Mouse (Mus musculus) thymus, postnatal 10 days (tissue): ENCODE data around the gene Fbxo41.
A peak's percentile ranks its signal among the peaks of the same experiment; 100 is the strongest.

Source experiments
- DNase-seq, 2 experiments: peaks; one replicate each; pipeline ENCODE4 v3.0.0; 2021; ENCODE audit warnings: low spot score in 2 of 2

The Fbxo41 gene

DNA sequence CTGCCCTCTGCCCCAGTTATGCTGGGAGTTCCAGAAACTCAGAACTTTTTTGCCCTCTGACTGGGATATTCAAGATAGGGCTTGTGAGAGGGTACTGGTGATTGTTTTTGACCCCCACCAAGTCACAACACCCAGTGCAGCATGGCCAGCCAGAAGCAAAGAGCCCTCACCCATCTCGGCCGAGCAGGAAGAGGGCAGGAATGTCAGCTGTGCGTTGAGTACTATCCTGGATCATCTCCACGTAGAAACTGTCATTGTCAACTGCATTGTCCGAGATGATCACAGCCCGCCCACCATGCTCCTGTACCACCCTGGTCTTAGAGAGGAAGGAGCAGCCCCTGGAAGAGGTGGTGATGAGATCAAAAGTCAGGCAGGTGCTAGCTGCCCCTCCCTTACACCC lies 55.4 kb downstream of the Fbxo41 start:
- no peak for DNase-seq

GRCm38 (mm10) chr6:85445286-85445685 lies 57.5 kb downstream of the Fbxo41 start:
- DNase-seq, result no peak

DNA sequence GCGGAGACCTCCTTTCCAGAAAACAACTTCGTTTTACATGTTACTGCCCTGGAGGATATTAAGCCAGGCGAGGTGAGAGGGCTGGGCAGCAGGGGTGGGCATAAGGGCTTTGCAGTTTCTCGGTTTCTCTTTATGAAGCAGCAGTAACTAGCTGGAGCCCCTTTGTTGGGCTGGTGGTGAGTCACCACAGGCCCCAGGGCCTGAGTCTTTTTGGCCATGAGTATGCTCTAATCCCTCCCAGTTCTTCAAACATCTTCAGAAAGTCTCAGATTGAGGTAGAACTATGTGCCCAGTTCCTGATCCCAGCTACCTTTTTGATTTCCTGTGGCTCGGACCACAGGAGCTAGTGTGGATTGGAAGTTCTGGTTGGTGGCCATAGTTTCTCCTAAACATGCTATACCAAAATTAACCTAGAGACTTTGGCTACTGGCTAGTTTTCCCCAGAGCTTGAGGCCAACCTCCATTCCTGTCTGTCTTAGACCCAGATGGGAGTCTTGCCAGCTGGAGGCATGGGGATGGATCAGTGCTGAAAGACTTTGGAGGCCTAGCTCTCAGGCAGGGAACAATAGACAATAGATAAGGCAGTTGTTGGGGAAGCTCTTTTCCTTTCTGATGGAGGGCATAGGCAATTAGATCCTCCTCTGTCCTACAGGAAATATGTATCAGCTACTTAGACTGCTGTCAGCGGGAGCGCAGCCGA lies 58.4 kb downstream of the Fbxo41 start:
- no peak for DNase-seq

- DNase-seq, result no peak
Observed at GRCm38 (mm10) chr6:85443488-85444233, 59.1 kb downstream of the Fbxo41 start.

- DNase-seq, result no peak
Observed at GRCm38 (mm10) chr6:85441142-85441541, 61.7 kb downstream of the Fbxo41 start.

- DNase-seq, result no peak
Observed at GRCm38 (mm10) chr6:85436631-85437030, 66.2 kb downstream of the Fbxo41 start.

- no peak for DNase-seq
Observed at GRCm38 (mm10) chr6:85436204-85436603, 66.6 kb downstream of the Fbxo41 start.

DNA sequence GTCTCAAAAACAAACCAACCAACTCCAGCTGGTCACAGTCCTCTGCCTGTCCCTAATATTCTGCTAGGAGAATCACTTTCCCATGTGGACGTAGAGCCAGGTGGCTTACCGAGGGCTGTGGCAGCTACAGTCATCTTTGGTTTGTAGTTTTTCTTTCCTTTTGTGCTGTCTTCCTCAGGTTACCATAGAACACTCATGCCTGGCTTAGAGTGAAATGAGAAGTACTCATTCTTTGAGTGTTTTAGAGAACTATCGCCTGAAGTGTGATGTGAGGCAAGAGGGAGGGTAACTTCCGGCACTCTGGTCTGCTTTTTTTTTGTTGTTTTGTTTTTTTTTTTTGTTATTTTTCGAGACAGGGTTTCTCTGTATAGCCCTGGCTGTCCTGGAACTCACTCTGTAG lies 68.9 kb downstream of the Fbxo41 start:
- DNase-seq, result no peak

DNA sequence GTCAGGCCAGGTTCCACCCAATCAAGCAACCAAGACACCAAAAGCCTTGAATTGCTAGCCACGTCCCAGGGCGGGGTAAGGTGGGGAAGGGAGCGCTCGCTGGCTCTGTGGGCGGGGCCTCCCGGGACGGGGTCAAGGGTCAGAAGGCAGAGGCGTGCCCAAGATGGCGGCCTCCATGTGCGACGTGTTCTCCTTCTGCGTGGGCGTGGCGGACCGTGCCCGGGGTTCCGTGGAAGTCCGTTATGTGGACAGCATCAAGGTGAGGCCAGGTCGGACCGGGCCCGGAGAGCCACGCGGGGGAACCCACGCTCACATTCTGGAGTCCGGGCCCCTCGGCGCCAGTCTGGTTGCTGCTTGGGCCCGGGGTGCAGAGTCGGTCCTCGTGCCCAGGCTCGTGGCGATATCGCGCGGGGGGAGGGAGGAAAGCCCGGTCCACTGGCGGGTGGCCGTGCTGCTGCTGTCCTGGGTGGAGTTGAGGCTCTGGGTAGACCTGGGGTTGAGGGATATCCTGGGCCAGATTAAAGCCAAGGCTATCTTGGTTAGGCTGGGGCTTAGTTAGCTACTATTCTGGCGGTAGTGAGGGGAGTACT lies 70.9 kb downstream of the Fbxo41 start, which contains the start of gene Smyd5:
Gene Smyd5, plus strand, starts transcription at position 148 of the 590 bp plus-strand sequence.
- peak; percentile 80 to 85 for DNase-seq

DNA sequence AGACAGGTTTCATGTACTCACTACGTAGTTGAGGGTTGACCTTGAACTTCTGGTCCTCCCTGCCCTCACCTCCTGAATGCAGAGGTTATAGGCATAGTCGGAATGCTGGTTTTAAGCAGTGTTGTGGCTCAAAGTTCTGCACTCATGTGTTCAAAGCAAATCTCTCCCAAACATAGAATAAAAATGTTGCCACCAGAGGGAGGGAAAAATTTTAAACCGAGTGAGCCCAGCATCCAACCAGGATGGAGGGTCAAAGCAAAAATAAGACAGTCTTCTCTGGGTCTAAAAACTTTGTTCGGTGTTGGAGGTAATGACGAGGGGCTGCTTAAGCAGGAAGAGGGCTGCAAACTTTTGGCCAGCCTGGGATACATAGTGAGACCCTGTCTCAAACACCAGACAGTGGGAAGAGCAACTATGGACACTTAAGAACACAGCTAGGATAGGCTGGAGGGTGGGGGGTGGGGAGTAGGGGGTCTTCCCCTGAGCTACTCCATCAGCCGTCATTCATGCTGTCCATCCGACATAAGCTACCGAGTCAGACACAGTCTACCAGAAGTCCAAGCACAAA lies 71.4 kb downstream of the Fbxo41 start:
- DNase-seq, result no peak

DNA sequence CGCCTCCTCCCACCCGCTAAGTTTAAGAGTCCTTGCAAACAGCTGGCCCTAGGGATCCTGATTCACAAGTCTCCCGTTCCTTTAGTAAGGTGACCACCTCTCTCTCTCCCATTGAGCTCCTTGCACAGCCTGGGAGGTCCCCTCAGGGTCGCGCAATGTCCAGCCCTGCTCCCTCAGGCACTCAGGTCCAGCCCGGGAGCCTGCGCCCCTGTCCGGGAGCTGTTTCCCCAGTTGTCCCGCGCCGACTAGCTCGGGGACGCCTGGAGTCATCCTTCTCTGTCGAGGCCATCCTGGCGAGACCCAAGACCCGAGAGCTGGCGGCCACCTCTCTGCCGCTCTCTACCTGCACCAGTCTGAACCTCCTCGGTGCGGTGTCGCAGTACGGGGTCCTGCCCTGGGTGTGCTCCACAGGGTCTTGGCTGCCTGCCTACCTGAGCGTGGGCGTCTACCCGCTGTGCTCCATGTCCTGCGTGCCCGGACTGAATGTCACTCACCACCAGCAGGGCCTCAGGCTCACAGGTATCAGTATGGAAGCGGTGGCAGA lies 78.9 kb downstream of the Fbxo41 start, which contains the start of gene Noto:
Gene Noto, plus strand, starts transcription at position 51 of the 544 bp plus-strand sequence.
- DNase-seq, result no peak
